Mouse (Mus musculus): ENCODE data around the gene Abi3bp. TPM values are rescaled to one million over a fixed set of nuclear protein-coding genes. Genes with fewer than 3 reads are reported as not detected.
A peak's percentile ranks its signal among the peaks of the same experiment; 100 is the strongest.

Abi3bp gene
- polyA plus RNA-seq, 1 experiment from 2014 or later = 6.0 TPM

- H3K36me3 ChIP-seq (ENCODE audit: control insufficient read depth, insufficient read depth) = no peaks in the 10 kb centered on the region
- H3K4me2 ChIP-seq (ENCODE audit: low read depth, low read length) = no peak overlapping the region
- no peak for ATAC-seq (replicated peaks; ENCODE audit: extremely low read depth, insufficient read depth, low FRiP score)
- no peaks in the 10 kb centered on the region for H3K4me1 ChIP-seq (ENCODE audit: control insufficient read depth, insufficient read depth, low read length)
- no peak overlapping the region for H3K4me3 ChIP-seq (ENCODE audit: low read length)
- H3K9me3 ChIP-seq (replicated peaks; ENCODE audit: control insufficient read depth, low read length) = no peaks in the 10 kb centered on the region
- H3K27ac ChIP-seq (ENCODE audit: low read length) = no peak overlapping the region
- no peak overlapping the region for H3K9ac ChIP-seq (ENCODE audit: low read length)
- WGBS = 54% methylated on average over 1 of the region's 1 CpGs
- H3K27me3 ChIP-seq (ENCODE audit: control insufficient read depth, insufficient read depth, low read length) = no peaks in the 10 kb centered on the region
Measured at GRCm38 (mm10) chr16:56579536-56579935, 101.9 kb downstream of the Abi3bp start.

GRCm38 (mm10) chr16:56593581-56593980 lies 115.9 kb downstream of the Abi3bp start:
- 82% methylated on average over 5 of the region's 5 CpGs for WGBS
- H3K9ac ChIP-seq (ENCODE audit: low read length) = no peak overlapping the region

GRCm38 (mm10) chr16:56594866-56595265 lies 117.2 kb downstream of the Abi3bp start:
- H3K36me3 ChIP-seq (ENCODE audit: control insufficient read depth, insufficient read depth) = no peaks in the 10 kb centered on the region
- H3K9ac ChIP-seq (ENCODE audit: low read length) = no peak overlapping the region
- no peak for ATAC-seq (replicated peaks; ENCODE audit: extremely low read depth, insufficient read depth, low FRiP score)

More at GRCm38 (mm10) chr16:56593581-56593980, 115.9 kb downstream of the Abi3bp start:
- H3K4me2 ChIP-seq (ENCODE audit: low read depth, low read length) = no peak overlapping the region
- no peak for ATAC-seq (replicated peaks; ENCODE audit: extremely low read depth, insufficient read depth, low FRiP score)
- H3K4me3 ChIP-seq (ENCODE audit: low read length) = no peak overlapping the region
- H3K9me3 ChIP-seq (replicated peaks; ENCODE audit: control insufficient read depth, low read length) = no peaks in the 10 kb centered on the region
- no peaks in the 10 kb centered on the region for H3K36me3 ChIP-seq (ENCODE audit: control insufficient read depth, insufficient read depth)
- no peaks in the 10 kb centered on the region for H3K4me1 ChIP-seq (ENCODE audit: control insufficient read depth, insufficient read depth, low read length)
- H3K27ac ChIP-seq (ENCODE audit: low read length) = no peak overlapping the region
- H3K27me3 ChIP-seq (ENCODE audit: control insufficient read depth, insufficient read depth, low read length) = no peaks in the 10 kb centered on the region

GRCm38 (mm10) chr16:56598427-56598826 lies 120.7 kb downstream of the Abi3bp start:
- Histone ChIP-seq H3K36me3 (ENCODE audit: control insufficient read depth, insufficient read depth) (no peaks in the 10 kb centered on the region), H3K4me3 (ENCODE audit: low read length) (no peak overlapping the region), H3K9me3 (replicated peaks; ENCODE audit: control insufficient read depth, low read length) (no peaks in the 10 kb centered on the region), H3K4me2 (ENCODE audit: low read depth, low read length) (no peak overlapping the region), H3K4me1 (ENCODE audit: control insufficient read depth, insufficient read depth, low read length) (no peaks in the 10 kb centered on the region), H3K27ac (ENCODE audit: low read length) (no peak overlapping the region), H3K9ac (ENCODE audit: low read length) (no peak overlapping the region), H3K27me3 (ENCODE audit: control insufficient read depth, insufficient read depth, low read length) (no peaks in the 10 kb centered on the region)
- ATAC-seq (replicated peaks; ENCODE audit: extremely low read depth, insufficient read depth, low FRiP score) = no peak
- 88% methylated on average over 4 of the region's 4 CpGs for WGBS

More at GRCm38 (mm10) chr16:56594866-56595265, 117.2 kb downstream of the Abi3bp start:
- no peak overlapping the region for H3K4me3 ChIP-seq (ENCODE audit: low read length)
- no peaks in the 10 kb centered on the region for H3K9me3 ChIP-seq (replicated peaks; ENCODE audit: control insufficient read depth, low read length)
- WGBS = 84% methylated on average over 6 of the region's 6 CpGs
- H3K27ac ChIP-seq (ENCODE audit: low read length) = no peak overlapping the region
- no peak overlapping the region for H3K4me2 ChIP-seq (ENCODE audit: low read depth, low read length)
- H3K27me3 ChIP-seq (ENCODE audit: control insufficient read depth, insufficient read depth, low read length) = no peaks in the 10 kb centered on the region
- H3K4me1 ChIP-seq (ENCODE audit: control insufficient read depth, insufficient read depth, low read length) = no peaks in the 10 kb centered on the region

GRCm38 (mm10) chr16:56602394-56602793 lies 124.7 kb downstream of the Abi3bp start:
- Histone ChIP-seq H3K27me3 (ENCODE audit: control insufficient read depth, insufficient read depth, low read length) (no peaks in the 10 kb centered on the region), H3K4me3 (ENCODE audit: low read length) (no peak overlapping the region), H3K9ac (ENCODE audit: low read length) (no peak overlapping the region), H3K4me1 (ENCODE audit: control insufficient read depth, insufficient read depth, low read length) (no peaks in the 10 kb centered on the region), H3K9me3 (replicated peaks; ENCODE audit: control insufficient read depth, low read length) (no peaks in the 10 kb centered on the region), H3K4me2 (ENCODE audit: low read depth, low read length) (no peak overlapping the region), H3K36me3 (ENCODE audit: control insufficient read depth, insufficient read depth) (no peaks in the 10 kb centered on the region), H3K27ac (ENCODE audit: low read length) (no peak overlapping the region)
- 84% methylated on average over 1 of the region's 1 CpGs for WGBS
- ATAC-seq (replicated peaks; ENCODE audit: extremely low read depth, insufficient read depth, low FRiP score) = no peak

- no peak for ATAC-seq (replicated peaks; ENCODE audit: extremely low read depth, insufficient read depth, low FRiP score)
- H3K27ac ChIP-seq (ENCODE audit: low read length) = no peak overlapping the region
- 71% methylated on average over 8 of the region's 8 CpGs for WGBS
- no peaks in the 10 kb centered on the region; the same call in 1 of the 2 replicates for H3K4me1 ChIP-seq (ENCODE audit: control insufficient read depth, insufficient read depth, low read length)
- no peaks in the 10 kb centered on the region for H3K36me3 ChIP-seq (ENCODE audit: control insufficient read depth, insufficient read depth)
- no peak overlapping the region for H3K9ac ChIP-seq (ENCODE audit: low read length)
- H3K9me3 ChIP-seq (replicated peaks; ENCODE audit: control insufficient read depth, low read length) = no peaks in the 10 kb centered on the region
- no peak overlapping the region for H3K4me2 ChIP-seq (ENCODE audit: low read depth, low read length)
- no peaks in the 10 kb centered on the region for H3K27me3 ChIP-seq (ENCODE audit: control insufficient read depth, insufficient read depth, low read length)
- no peak overlapping the region for H3K4me3 ChIP-seq (ENCODE audit: low read length)
Measured at GRCm38 (mm10) chr16:56610572-56610971, 132.9 kb downstream of the Abi3bp start.

GRCm38 (mm10) chr16:56611096-56611867 lies 133.6 kb downstream of the Abi3bp start:
- Histone ChIP-seq H3K4me3 (ENCODE audit: low read length) (no peak overlapping the region), H3K27me3 (ENCODE audit: control insufficient read depth, insufficient read depth, low read length) (no peaks in the 10 kb centered on the region), H3K27ac (ENCODE audit: low read length) (no peak overlapping the region), H3K9ac (ENCODE audit: low read length) (no peak overlapping the region), H3K4me2 (ENCODE audit: low read depth, low read length) (no peak overlapping the region), H3K4me1 (ENCODE audit: control insufficient read depth, insufficient read depth, low read length) (no peaks in the 10 kb centered on the region; the same call in 1 of the 2 replicates), H3K9me3 (replicated peaks; ENCODE audit: control insufficient read depth, low read length) (no peaks in the 10 kb centered on the region), H3K36me3 (ENCODE audit: control insufficient read depth, insufficient read depth) (no peaks in the 10 kb centered on the region)
- ATAC-seq (replicated peaks; ENCODE audit: extremely low read depth, insufficient read depth, low FRiP score) = no peak
- WGBS = 71% methylated on average over 10 of the region's 10 CpGs

GRCm38 (mm10) chr16:56638544-56638943 lies 160.9 kb downstream of the Abi3bp start:
- Histone ChIP-seq H3K4me1 (ENCODE audit: control insufficient read depth, insufficient read depth, low read length) (no peaks in the 10 kb centered on the region), H3K27ac (ENCODE audit: low read length) (no peak overlapping the region), H3K9ac (ENCODE audit: low read length) (no peak overlapping the region), H3K27me3 (ENCODE audit: control insufficient read depth, insufficient read depth, low read length) (no peaks in the 10 kb centered on the region), H3K9me3 (replicated peaks; ENCODE audit: control insufficient read depth, low read length) (no peaks in the 10 kb centered on the region), H3K36me3 (ENCODE audit: control insufficient read depth, insufficient read depth) (no peaks in the 10 kb centered on the region), H3K4me3 (ENCODE audit: low read length) (no peak overlapping the region), H3K4me2 (ENCODE audit: low read depth, low read length) (no peak overlapping the region)
- ATAC-seq (replicated peaks; ENCODE audit: extremely low read depth, insufficient read depth, low FRiP score) = no peak
- WGBS = 79% methylated on average over 3 of the region's 3 CpGs

GRCm38 (mm10) chr16:56645251-56645650 lies 167.6 kb downstream of the Abi3bp start:
- Histone ChIP-seq H3K4me1 (ENCODE audit: control insufficient read depth, insufficient read depth, low read length) (peaks cover 6% of the 10 kb centered on the region), H3K36me3 (ENCODE audit: control insufficient read depth, insufficient read depth) (no peaks in the 10 kb centered on the region), H3K9me3 (replicated peaks; ENCODE audit: control insufficient read depth, low read length) (no peaks in the 10 kb centered on the region), H3K4me2 (ENCODE audit: low read depth, low read length) (no peak overlapping the region), H3K4me3 (ENCODE audit: low read length) (no peak overlapping the region), H3K27ac (ENCODE audit: low read length) (no peak overlapping the region), H3K9ac (ENCODE audit: low read length) (no peak overlapping the region), H3K27me3 (ENCODE audit: control insufficient read depth, insufficient read depth, low read length) (no peaks in the 10 kb centered on the region)
- WGBS = 9% methylated on average over 2 of the region's 2 CpGs
- ATAC-seq (replicated peaks; ENCODE audit: extremely low read depth, insufficient read depth, low FRiP score) = peak; percentile 58
